Mouse (Mus musculus): ENCODE results near the gene Mical3. TPM values are rescaled to one million over a fixed set of nuclear protein-coding genes. Genes with fewer than 3 reads are reported as not detected.

Mical3 gene
- polyA plus RNA-seq, 1 experiment from 2014 or later = 20.9 TPM

GRCm38 (mm10) chr6:120987571-120988084, 143.2 kb downstream of the Mical3 start:
- Histone ChIP-seq H3K4me3 (no peak overlapping the region), H3K4me1 (0 out of 2 replicates have a peak, but pooled peaks cover 7% of the 10 kb centered on the region), H3K27me3 (no peaks in the 10 kb centered on the region), H3K9me3 (replicated peaks) (no peaks in the 10 kb centered on the region), H3K9ac (no peak overlapping the region), H3K4me2 (no peak overlapping the region), H3K27ac (peak overlapping the region; percentile 41), H3K36me3 (ENCODE audit: poor library complexity, severe bottlenecking) (peaks cover under 1% of the 10 kb centered on the region; the same call in 1 of the 2 replicates)
- WGBS = 48% methylated on average over 10 of the region's 10 CpGs
- no peak for ATAC-seq

- Histone ChIP-seq H3K36me3 (ENCODE audit: poor library complexity, severe bottlenecking) (peaks cover 6% of the 10 kb centered on the region), H3K27ac (no peak overlapping the region; the same call in 1 of the 2 replicates), H3K4me3 (no peak overlapping the region), H3K9me3 (replicated peaks) (no peaks in the 10 kb centered on the region), H3K4me1 (0 out of 2 replicates have a peak, but pooled peaks cover 7% of the 10 kb centered on the region), H3K27me3 (no peaks in the 10 kb centered on the region), H3K9ac (no peak overlapping the region), H3K4me2 (no peak overlapping the region)
- ATAC-seq = no peak
- WGBS = 88% methylated on average over 10 of the region's 10 CpGs
Measured at GRCm38 (mm10) chr6:120987164-120987563, 143.6 kb downstream of the Mical3 start.

GRCm38 (mm10) chr6:120986172-120986571, 144.6 kb downstream of the Mical3 start:
- H3K27me3 ChIP-seq = no peaks in the 10 kb centered on the region
- 92% methylated on average over 3 of the region's 3 CpGs for WGBS
- no peak overlapping the region for H3K27ac ChIP-seq
- H3K4me3 ChIP-seq = no peak overlapping the region
- 0 out of 2 replicates have a peak, but pooled peaks cover 7% of the 10 kb centered on the region for H3K4me1 ChIP-seq
- peaks cover 13% of the 10 kb centered on the region for H3K36me3 ChIP-seq (ENCODE audit: poor library complexity, severe bottlenecking)
- H3K9me3 ChIP-seq (replicated peaks) = no peaks in the 10 kb centered on the region
- no peak overlapping the region for H3K9ac ChIP-seq
- no peak overlapping the region for H3K4me2 ChIP-seq
- ATAC-seq = no peak

GRCm38 (mm10) chr6:120982314-120982713, 148.5 kb downstream of the Mical3 start:
- WGBS = 97% methylated on average over 13 of the region's 13 CpGs
- Histone ChIP-seq H3K9me3 (replicated peaks) (no peaks in the 10 kb centered on the region), H3K4me2 (no peak overlapping the region), H3K9ac (no peak overlapping the region), H3K4me3 (no peak overlapping the region), H3K27ac (no peak overlapping the region), H3K27me3 (no peaks in the 10 kb centered on the region), H3K4me1 (0 out of 2 replicates have a peak, but pooled peaks cover under 1% of the 10 kb centered on the region), H3K36me3 (ENCODE audit: poor library complexity, severe bottlenecking) (peaks cover 32% of the 10 kb centered on the region)
- ATAC-seq = no peak

GRCm38 (mm10) chr6:120981537-120981936, 149.3 kb downstream of the Mical3 start:
- ATAC-seq = no peak
- no peak overlapping the region for H3K4me2 ChIP-seq
- no peaks in the 10 kb centered on the region for H3K9me3 ChIP-seq (replicated peaks)
- 65% methylated on average over 6 of the region's 6 CpGs for WGBS
- no peak overlapping the region for H3K4me3 ChIP-seq
- H3K27ac ChIP-seq = no peak overlapping the region
- H3K9ac ChIP-seq = no peak overlapping the region
- H3K36me3 ChIP-seq (ENCODE audit: poor library complexity, severe bottlenecking) = peaks cover 32% of the 10 kb centered on the region
- peaks cover 5% of the 10 kb centered on the region; the same call in 1 of the 2 replicates for H3K4me1 ChIP-seq
- H3K27me3 ChIP-seq = no peaks in the 10 kb centered on the region

- Histone ChIP-seq H3K27ac (no peak overlapping the region; the same call in 1 of the 2 replicates), H3K4me1 (peaks cover 5% of the 10 kb centered on the region; the same call in 1 of the 2 replicates), H3K4me2 (no peak overlapping the region), H3K9ac (no peak overlapping the region), H3K27me3 (no peaks in the 10 kb centered on the region), H3K9me3 (replicated peaks) (no peaks in the 10 kb centered on the region), H3K36me3 (ENCODE audit: poor library complexity, severe bottlenecking) (peaks cover 37% of the 10 kb centered on the region), H3K4me3 (no peak overlapping the region)
- 75% methylated on average over 18 of the region's 18 CpGs for WGBS
- no peak for ATAC-seq
Measured at GRCm38 (mm10) chr6:120978019-120978621, 152.7 kb downstream of the Mical3 start.

GRCm38 (mm10) chr6:120976991-120977390, 153.8 kb downstream of the Mical3 start:
- WGBS = 54% methylated on average over 11 of the region's 11 CpGs
- H3K4me2 ChIP-seq = no peak overlapping the region
- H3K4me1 ChIP-seq = peaks cover 5% of the 10 kb centered on the region; the same call in 1 of the 2 replicates
- H3K27me3 ChIP-seq = no peaks in the 10 kb centered on the region
- H3K9ac ChIP-seq = no peak overlapping the region
- peak overlapping the region; percentile 59 for H3K27ac ChIP-seq
- no peak overlapping the region for H3K4me3 ChIP-seq
- peaks cover 40% of the 10 kb centered on the region for H3K36me3 ChIP-seq (ENCODE audit: poor library complexity, severe bottlenecking)
- H3K9me3 ChIP-seq (replicated peaks) = no peaks in the 10 kb centered on the region
- ATAC-seq = peak; percentile 57; the same call in 1 of the 2 replicates

- Histone ChIP-seq H3K4me3 (no peak overlapping the region), H3K4me1 (peaks cover 5% of the 10 kb centered on the region; the same call in 1 of the 2 replicates), H3K9ac (no peak overlapping the region), H3K27ac (no peak overlapping the region), H3K9me3 (replicated peaks) (no peaks in the 10 kb centered on the region), H3K27me3 (no peaks in the 10 kb centered on the region), H3K4me2 (no peak overlapping the region), H3K36me3 (ENCODE audit: poor library complexity, severe bottlenecking) (peaks cover 37% of the 10 kb centered on the region)
- ATAC-seq = no peak
- WGBS = 81% methylated on average over 12 of the region's 12 CpGs
Measured at GRCm38 (mm10) chr6:120976097-120976496, 154.7 kb downstream of the Mical3 start.

GRCm38 (mm10) chr6:120971797-120972590, 158.8 kb downstream of the Mical3 start:
- no peaks in the 10 kb centered on the region for H3K27me3 ChIP-seq
- no peak overlapping the region for H3K4me3 ChIP-seq
- H3K4me1 ChIP-seq = peaks cover 3% of the 10 kb centered on the region; the same call in 1 of the 2 replicates
- no peaks in the 10 kb centered on the region for H3K9me3 ChIP-seq (replicated peaks)
- H3K4me2 ChIP-seq = no peak overlapping the region
- WGBS = 60% methylated on average over 14 of the region's 14 CpGs
- H3K27ac ChIP-seq = no peak overlapping the region
- H3K36me3 ChIP-seq (ENCODE audit: poor library complexity, severe bottlenecking) = peaks cover 43% of the 10 kb centered on the region
- no peak overlapping the region for H3K9ac ChIP-seq
- peak; percentile 83 for ATAC-seq

- WGBS = 76% methylated on average over 8 of the region's 8 CpGs
- Histone ChIP-seq H3K4me3 (no peak overlapping the region), H3K4me1 (no peaks in the 10 kb centered on the region), H3K4me2 (no peak overlapping the region), H3K27me3 (no peaks in the 10 kb centered on the region), H3K27ac (no peak overlapping the region), H3K9me3 (replicated peaks) (no peaks in the 10 kb centered on the region), H3K36me3 (ENCODE audit: poor library complexity, severe bottlenecking) (peaks cover 43% of the 10 kb centered on the region), H3K9ac (no peak overlapping the region)
- ATAC-seq = peak; percentile 57
Measured at GRCm38 (mm10) chr6:120970939-120971796, 159.6 kb downstream of the Mical3 start.

- Histone ChIP-seq H3K9ac (no peak overlapping the region), H3K27ac (no peak overlapping the region), H3K4me3 (no peak overlapping the region), H3K4me1 (no peaks in the 10 kb centered on the region), H3K9me3 (replicated peaks) (no peaks in the 10 kb centered on the region), H3K36me3 (ENCODE audit: poor library complexity, severe bottlenecking) (peaks cover 30% of the 10 kb centered on the region), H3K4me2 (no peak overlapping the region), H3K27me3 (no peaks in the 10 kb centered on the region)
- no peak for ATAC-seq
- 80% methylated on average over 13 of the region's 13 CpGs for WGBS
Measured at GRCm38 (mm10) chr6:120965814-120966213, 165.0 kb downstream of the Mical3 start.
